Mouse (Mus musculus): ENCODE results near the gene Pdia6.
A peak's percentile ranks its signal among the peaks of the same experiment; 100 is the strongest.

The Pdia6 gene

GRCm38 (mm10) chr12:17264826-17265225 is 1.5 kb upstream of the Pdia6 start:
- no peak for DNase-seq

DNA sequence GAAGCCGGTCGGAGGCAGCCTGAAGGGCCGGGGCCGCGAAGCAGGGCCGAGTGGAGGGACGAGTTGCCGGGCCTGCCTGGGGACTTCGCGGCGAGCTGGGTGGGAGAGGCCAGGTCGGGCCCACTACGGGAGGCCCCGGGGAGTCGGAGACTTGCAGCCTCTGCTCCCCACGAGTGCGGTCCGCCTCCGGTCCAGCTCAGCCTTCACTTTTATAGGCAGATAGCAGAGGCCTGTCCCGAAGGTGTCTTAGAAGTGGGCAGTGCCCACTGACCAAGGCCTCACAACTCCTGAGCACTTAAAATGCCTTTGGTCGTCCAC is 287 bp downstream of the Pdia6 start:
- DNase-seq, result no peak

GRCm38 (mm10) chr12:17267316-17267715 is 971 bp downstream of the Pdia6 start:
- no peak for DNase-seq

DNA sequence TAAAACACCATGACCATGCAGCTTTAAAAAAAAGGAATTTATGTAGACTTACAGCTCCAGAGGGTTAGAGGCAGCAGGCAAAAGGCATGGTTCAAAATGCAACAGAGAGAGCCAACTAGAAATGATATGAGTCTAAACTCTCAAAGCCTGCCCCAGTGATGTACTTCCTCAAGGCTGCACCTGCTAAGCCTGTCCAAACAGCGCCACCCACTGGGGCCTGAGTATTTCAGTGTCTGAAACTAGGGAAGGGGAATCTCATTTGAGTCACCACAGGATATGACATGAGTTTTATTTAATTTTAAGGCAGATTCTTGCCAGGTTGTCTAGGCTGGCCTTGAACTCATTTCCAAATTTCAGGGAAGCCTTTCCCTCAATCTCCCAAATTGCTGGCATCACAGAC is 4.9 kb downstream of the Pdia6 start:
- DNase-seq, result peak; percentile 60

GRCm38 (mm10) chr12:17273841-17274240 is 7.5 kb downstream of the Pdia6 start:
- no peak for DNase-seq

- DNase-seq, result no peak
Observed at GRCm38 (mm10) chr12:17288496-17288895, 22.2 kb downstream of the Pdia6 start.

DNA sequence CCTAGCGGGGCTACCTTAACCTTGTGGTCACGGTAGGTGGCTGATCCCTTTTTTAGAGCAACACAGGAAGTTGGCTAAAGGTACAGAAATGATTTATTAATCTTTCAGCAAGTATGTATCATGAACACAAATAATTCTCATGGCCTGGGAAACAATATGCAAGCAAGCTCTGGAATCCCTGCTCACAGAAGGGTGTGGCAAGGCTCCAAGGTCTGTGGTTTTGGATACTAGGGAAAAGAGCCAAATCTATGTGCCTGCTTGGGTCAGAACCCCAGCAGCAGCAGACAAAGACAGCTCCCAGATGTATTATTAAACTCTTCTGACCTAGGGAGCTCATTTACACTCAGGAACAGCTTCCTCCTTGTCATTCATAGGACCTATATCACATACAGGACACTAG is 22.7 kb downstream of the Pdia6 start:
- DNase-seq, result no peak

- no peak for DNase-seq
Observed at GRCm38 (mm10) chr12:17289913-17290312, 23.6 kb downstream of the Pdia6 start.

- DNase-seq, result no peak
Observed at GRCm38 (mm10) chr12:17290569-17290968, 24.2 kb downstream of the Pdia6 start.

DNA sequence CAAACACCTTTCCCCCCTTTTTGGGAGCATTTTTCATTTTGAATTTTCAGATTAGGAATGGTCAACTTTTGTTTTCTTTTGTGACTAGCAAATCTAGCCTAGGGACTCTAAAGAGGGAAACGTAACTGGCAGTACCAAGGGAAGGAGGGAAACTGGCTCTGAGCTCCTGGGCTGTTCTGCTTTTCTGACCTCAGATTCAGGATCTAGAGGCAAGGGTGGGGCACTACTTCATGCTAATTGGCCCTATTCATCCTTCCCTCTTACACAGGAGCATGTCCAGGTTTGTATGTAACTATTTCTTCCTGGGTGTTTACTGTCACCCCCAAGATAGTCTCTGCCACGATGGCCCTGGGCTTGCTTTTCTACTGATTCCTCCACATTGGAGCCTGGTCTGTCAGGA is 30.6 kb downstream of the Pdia6 start:
- no peak for DNase-seq

GRCm38 (mm10) chr12:17299902-17300301 is 33.6 kb downstream of the Pdia6 start:
- DNase-seq, result no peak

- DNase-seq, result no peak
Observed at GRCm38 (mm10) chr12:17305445-17305844, 39.1 kb downstream of the Pdia6 start.

DNA sequence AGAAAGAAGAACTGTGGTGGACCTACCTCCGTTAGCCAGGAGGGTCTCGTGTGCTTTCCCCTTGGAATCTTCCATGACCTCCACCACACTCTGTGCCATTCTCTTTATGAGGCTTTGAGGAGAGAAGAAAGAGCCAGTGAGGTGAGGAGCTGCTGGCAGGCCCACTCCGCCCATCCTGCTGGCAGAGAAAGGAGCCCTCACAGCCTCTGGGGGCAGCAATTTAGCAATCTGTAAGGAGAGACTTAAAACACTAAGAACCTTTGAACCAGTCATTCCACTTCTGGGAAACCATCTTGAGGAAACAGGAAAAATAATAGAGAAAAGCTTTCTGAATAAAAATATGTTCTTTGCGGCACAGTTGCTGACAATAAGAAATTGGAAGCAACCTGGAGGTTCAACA is 41.9 kb downstream of the Pdia6 start:
- no peak for DNase-seq

DNA sequence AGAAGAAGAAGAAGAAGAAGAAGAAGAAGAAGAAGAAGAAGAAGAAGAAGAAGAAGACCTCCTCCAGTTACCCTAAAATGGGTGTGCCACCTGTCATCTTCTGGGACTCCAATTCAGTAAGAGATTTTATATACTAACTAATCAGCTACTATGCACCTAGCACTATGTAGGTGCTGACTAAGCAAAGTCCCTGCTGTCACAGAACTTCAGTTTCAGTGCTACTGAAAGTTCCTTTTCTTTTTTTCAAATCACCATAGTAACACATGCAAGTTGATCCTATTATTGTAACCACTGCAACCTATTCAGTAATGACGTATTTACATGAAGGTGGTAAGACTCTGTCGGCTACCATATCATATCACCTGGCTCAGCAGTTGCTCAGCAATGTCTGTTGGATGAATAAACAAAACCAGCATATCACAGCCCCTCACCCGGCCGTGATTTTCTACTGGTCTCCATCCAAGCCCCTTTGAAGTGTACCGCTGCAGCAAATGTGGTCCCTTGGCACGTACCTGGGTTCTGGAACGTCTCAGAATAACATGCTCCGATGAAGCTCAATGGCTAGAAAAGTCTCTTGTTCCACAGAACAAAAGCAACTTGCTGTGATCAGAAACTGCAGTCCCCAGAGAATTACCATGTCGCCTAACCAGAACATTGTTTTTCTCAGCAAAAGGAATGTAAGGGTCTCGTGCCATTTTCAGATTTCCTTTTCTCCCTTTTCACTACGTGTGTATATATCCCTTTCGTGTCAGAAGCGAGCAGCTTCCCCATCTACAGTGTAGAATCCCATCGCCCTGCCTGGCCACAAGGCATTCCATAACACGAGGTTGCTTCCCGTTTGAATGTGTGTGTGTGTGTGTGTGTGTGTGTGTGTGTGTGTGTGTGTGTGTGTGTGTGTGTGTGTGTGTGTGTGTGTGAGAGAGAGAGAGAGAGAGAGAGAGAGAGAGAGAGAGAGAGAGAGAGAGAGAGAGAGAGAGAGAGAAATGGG is 44.8 kb downstream of the Pdia6 start:
- no peak for DNase-seq

- DNase-seq, result no peak
Observed at GRCm38 (mm10) chr12:17316096-17316495, 49.8 kb downstream of the Pdia6 start.

DNA sequence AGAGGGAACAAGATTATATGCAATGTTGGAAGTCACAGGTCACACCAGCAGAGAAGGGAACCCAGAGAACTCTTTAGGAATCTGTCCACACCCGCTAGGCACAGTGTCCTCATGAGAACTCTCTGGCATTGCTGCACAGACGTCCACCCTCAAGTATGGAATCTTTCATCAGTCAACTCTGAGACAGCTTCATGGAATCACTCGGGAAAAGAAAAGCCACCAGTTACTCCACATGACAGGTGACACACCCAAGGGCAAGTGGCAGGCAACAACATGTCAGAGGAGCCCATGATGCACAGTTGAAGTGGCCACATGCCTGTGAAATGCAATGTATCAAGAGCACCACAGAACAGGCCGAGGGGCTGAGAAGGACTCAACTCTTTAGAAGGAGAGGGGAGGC is 51.6 kb downstream of the Pdia6 start:
- no peak for DNase-seq

DNA sequence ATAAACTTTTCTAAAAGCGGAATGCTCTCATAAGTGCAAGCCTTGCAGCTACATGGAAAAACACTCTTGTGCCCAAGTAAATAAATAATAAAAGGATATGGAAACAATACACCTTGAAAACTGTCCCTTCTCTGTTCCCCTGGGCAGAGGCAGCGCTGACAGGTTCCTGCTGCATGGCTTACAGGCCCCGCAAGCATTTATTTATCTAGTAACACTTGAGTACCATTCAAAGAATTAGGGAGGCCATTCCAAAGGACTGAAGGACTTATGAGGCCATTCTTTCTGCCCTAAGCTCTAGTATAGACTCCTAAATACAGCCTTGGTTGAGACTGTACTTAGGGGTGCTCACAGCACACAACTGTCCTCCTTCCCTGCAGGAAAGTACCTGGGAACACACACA is 52.1 kb downstream of the Pdia6 start:
- no peak for DNase-seq

- DNase-seq, result no peak
Observed at GRCm38 (mm10) chr12:17324549-17325470, 58.5 kb downstream of the Pdia6 start.

DNA sequence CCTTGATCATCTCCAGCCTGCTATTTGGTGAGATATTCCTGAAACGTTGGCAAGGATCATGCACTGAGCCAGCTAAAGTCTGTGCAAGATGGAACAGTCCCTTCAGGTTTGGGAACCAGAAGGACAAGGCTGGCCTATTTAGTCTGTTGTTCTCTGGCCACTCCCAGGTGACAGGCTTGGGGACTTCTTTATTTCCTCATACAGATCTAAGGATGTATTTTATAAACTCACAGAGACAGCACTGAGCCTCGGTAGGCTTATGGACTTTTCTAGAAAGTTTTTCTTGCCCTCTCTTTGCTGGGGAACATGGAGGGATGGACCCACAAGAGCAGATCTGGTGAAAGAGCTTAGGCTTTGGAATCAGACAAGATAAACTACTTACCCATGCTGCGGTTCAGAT is 62.9 kb downstream of the Pdia6 start, which contains the start of gene Atp6v1c2:
Gene Atp6v1c2 (minus strand): TSS at position 101 of the 400 bp plus-strand sequence.
- no peak for DNase-seq

DNA sequence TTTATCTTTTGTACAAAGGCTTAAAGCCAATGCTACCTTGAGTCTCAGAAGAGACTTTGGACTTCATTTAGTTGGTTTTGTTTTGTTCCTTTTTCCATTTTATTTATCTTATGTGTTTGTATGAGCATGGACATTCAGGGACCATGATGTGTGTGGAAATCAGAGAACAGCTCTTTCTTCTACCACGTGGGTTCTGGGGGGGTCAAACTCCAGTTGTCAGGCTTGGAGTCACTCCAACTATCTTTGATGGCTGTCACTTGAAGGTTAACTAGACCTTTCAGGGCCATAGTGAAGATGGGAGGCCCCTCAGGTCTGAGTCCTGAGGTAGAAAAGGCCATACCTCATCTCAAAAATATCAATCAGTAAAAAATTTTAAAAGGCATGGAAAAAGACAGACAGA is 67.1 kb downstream of the Pdia6 start:
- no peak for DNase-seq

Data from thymus, postnatal 25 days (tissue).